Mouse (Mus musculus): ENCODE data around the gene Vcam1. TPM values are rescaled to one million over a fixed set of nuclear protein-coding genes. Genes with fewer than 3 reads are reported as not detected.

The Vcam1 gene
- polyA plus RNA-seq, 2 experiments from 2014 or later: 2.7 TPM

DNA sequence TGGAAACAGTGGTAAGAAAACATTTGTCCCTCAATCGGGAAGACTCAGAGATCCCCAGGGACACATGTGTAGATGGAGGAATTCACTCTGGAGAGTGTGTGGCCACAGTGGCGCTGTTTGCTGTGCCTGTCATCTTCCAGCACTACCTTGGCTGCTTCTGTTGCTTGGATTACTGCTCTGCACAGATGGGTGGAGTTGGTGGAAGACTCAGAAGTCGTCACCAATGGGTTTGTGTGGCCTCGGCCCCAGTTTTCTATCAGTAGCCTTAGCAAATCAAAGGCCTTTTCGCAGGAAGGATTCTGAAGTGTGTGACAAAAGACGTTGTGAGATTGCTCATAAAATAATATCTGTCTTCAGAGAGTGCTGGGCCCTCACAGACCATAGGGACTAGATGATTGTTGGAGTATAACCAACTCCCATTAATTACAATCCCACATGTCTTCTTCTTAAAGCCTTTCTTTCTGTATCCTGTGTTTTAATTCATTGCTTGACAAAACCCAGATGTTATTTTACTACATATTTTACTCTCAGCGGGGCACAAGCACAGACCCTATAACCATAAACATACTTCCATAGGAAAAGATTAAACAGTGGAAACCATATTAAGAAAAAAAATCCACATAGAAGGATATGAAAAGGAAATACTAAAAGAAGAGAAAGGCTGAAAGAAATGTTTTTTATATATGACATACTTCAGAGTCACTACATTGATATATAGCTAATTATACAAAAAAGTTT is 48.4 kb downstream of the Vcam1 start:
- ATAC-seq: no peak

DNA sequence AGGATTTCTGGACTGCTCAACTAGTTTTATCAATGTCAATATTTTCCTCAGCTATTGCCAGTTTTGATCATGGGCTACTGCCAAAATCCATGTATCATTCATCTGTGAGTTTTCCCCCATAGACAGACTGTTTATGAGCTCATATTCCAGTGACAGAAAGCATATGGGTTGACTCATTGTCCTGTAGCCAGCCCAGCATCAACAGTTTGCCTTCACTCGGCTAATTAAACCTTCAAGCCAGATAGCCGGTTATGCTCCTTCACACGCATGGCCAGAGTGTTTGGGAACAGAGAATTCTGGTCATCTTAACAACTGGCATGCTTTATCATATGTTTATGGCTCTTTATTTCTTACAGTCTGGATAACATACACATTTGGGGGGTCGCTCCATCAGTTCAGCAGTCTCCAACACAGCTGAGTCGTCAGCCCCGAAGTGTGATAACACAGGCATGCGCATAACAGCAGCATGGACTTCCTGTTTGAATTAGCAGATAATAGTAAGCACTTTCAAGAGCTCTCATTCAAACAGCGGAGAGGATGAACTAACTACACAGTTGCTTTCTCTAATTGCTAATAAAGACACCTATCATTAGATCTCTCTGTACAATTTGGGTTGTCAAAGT is 49.2 kb downstream of the Vcam1 start:
- ATAC-seq: no peak

DNA sequence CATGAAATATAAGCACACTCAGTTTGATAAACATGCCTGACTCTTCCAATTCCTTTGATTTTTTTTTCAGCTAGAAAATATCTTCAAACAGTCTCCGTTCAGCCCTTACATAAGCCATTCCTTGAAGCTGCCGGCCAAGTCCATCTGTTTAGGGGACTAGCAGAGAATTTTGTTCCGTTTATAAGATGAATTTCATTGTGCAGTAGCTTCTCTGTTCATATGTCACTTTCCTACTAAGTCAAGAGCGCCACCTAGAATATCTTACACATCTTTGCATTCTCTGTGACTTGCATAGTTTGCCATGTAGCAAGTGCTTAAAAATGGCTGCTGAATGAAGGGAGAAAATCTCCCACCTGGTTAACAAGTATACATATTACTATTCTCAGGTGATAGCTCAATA is 51.0 kb downstream of the Vcam1 start:
- no peak for ATAC-seq

DNA sequence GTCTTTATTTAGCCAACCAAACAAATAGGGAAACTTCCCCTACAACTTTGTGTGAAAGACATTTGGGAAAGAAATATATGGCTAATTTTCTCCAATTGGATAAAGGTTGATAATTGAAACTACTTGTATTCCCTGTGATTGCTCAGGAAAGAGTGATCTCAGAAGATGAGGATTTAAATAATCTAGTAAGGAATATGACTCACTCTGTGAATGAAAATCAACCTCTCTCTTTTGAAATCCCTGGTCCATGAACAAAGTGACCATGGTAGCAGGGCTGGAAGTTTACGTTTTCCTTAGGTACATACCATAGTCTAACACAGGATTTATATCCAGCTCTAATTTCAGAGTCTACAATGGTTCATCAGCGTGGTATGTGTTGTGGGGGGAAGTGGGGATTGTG is 52.7 kb downstream of the Vcam1 start:
- ATAC-seq: no peak

DNA sequence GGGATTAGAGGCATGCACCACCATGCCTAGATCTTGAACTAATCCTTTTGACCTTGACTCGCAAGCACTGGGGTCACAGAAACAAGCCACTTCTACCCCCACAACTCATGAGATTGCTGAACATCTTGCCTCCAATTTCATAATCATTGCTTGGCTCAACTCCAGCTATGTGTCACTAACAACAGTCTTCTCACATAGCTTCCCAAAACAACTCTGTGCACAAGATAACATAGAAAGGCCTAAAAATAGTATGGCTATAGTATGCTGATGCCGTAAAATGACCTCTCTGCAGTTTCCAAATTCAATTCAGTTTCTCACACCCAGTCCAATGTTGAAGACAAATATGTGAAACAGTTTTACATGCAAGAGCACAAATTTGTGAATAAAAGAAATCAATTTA is 56.9 kb downstream of the Vcam1 start:
- no peak for ATAC-seq

DNA sequence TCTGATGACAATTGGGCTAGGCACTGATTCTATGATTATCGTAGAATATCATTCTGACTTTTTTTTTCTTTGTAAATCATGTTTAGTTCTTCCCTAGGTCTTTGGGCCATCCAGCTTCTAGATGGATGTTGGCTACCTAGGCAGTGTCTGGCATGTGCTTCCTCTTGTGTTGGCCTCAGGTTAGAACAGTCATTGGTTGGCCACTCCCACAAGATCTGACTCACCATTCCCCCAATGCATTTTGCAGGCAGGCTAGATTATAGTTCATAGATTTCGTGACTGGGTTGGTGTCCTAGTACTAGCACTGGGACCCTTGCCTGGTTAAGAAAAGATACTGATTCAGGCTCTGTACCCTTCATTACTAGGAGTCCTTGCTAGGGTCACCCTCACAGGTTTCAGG is 67.3 kb downstream of the Vcam1 start:
- ATAC-seq: no peak

DNA sequence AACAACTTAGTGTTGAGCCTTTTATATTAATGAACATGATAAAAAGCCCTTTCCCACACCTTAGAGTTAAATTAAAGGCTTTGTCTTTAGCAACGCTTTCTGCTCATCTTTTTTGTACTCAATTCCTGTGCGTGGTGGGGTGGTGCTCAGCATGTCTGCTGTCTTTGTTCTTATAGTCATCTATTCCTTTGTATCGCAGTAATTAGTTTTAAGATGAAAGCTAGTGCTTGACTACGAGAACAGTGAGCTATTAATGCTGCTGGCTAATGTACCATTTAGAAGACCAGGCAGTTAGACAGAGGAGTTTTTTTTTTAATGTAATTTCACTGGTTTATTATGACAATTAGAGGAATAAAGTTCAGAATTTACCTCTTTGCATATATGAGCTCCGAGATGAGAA is 69.2 kb downstream of the Vcam1 start:
- no peak for ATAC-seq

Other genes starting within 250 kb of the Vcam1 start
- 10 to 100 TPM; 59.9 to 65.4 TPM for gene Dph5, start 241.9 kb downstream of the Vcam1 start, polyA plus RNA-seq (2017; shearing (Covaris generic))
- 10 to 100 TPM; 47.7 to 50.2 TPM for gene Slc30a7, start 122.3 kb downstream of the Vcam1 start, polyA plus RNA-seq (2017; shearing (Covaris generic))
- gene Extl2, start 122.2 kb downstream of the Vcam1 start, polyA plus RNA-seq (2017; shearing (Covaris generic)): 10 to 100 TPM in 1 of 2 experiments, 1 to 10 TPM in 1; 6.9 to 11.1 TPM
- not detected for gene Gpr88, start 123.8 kb upstream of the Vcam1 start, polyA plus RNA-seq (2017; shearing (Covaris generic))